Mouse (Mus musculus) heart, embryonic 10.5 days (tissue): ENCODE measurements around the gene Olfr686. TPM values are rescaled to one million over a fixed set of nuclear protein-coding genes. Genes with fewer than 3 reads are reported as not detected.

Source experiments
- polyA plus RNA-seq: library from polyadenylated mRNA; unstranded; fragments of >200 nt; fragmentation: Nextera tagmentation; extraction: Ambion mirVana; gene quantifications from 2 replicates; pipeline ENCODE4 v1.2.1, GENCODE M21; 2016

Gene Olfr686
- polyA plus RNA-seq, 1 experiment from 2014 or later, result not detected

Other genes starting within 250 kb of the Olfr686 start
- gene Olfr670, start 244.9 kb downstream of the Olfr686 start, polyA plus RNA-seq, result not detected in 2 replicates
- not detected in 2 replicates for gene Olfr671, start 228.4 kb downstream of the Olfr686 start, polyA plus RNA-seq
- gene Olfr672, start 205.5 kb downstream of the Olfr686 start, polyA plus RNA-seq, result not detected in 2 replicates
- not detected in 2 replicates for gene Olfr675, start 179.0 kb downstream of the Olfr686 start, polyA plus RNA-seq
- gene Olfr676, start 174.8 kb downstream of the Olfr686 start, polyA plus RNA-seq, result not detected in 2 replicates
- not detected in 2 replicates for gene Olfr677, start 156.1 kb downstream of the Olfr686 start, polyA plus RNA-seq
- gene Olfr678, start 143.0 kb downstream of the Olfr686 start, polyA plus RNA-seq, result not detected in 2 replicates
- not detected in 2 replicates for gene Olfr679, start 126.3 kb downstream of the Olfr686 start, polyA plus RNA-seq
- not detected in 2 replicates for gene Olfr680-ps1, start 114.7 kb downstream of the Olfr686 start, polyA plus RNA-seq
- not detected in 2 replicates for gene Olfr681, start 90.6 kb downstream of the Olfr686 start, polyA plus RNA-seq
- not detected in 2 replicates for gene Olfr683, start 60.5 kb downstream of the Olfr686 start, polyA plus RNA-seq
- not detected in 2 replicates for gene Olfr684, start 43.8 kb downstream of the Olfr686 start, polyA plus RNA-seq
- not detected in 2 replicates for gene Olfr685, start 21.5 kb downstream of the Olfr686 start, polyA plus RNA-seq
- gene Olfr688, start 80.6 kb upstream of the Olfr686 start, polyA plus RNA-seq, result not detected in 2 replicates
- gene Olfr689, start 103.7 kb upstream of the Olfr686 start, polyA plus RNA-seq, result not detected in 2 replicates
- not detected in 2 replicates for gene Olfr690, start 126.6 kb upstream of the Olfr686 start, polyA plus RNA-seq
- 0.14 TPM in 1 of 2 replicates, not detected in the other for gene Olfr691, start 134.8 kb upstream of the Olfr686 start, polyA plus RNA-seq
- not detected in 2 replicates for gene Olfr692, start 160.7 kb upstream of the Olfr686 start, polyA plus RNA-seq
- not detected in 2 replicates for gene Gm5901, start 167.6 kb upstream of the Olfr686 start, polyA plus RNA-seq
- gene Fam160a2, start 192.6 kb upstream of the Olfr686 start, polyA plus RNA-seq, result 37.6 and 44.4 TPM in 2 replicates
- gene Cnga4, start 197.1 kb upstream of the Olfr686 start, polyA plus RNA-seq, result not detected in 2 replicates
- gene Cckbr, start 218.2 kb upstream of the Olfr686 start, polyA plus RNA-seq, result 0.09 and 0.31 TPM in 2 replicates